Mouse (Mus musculus): ENCODE data around the gene Cfdp1. TPM values are rescaled to one million over a fixed set of nuclear protein-coding genes. Genes with fewer than 3 reads are reported as not detected.

Gene Cfdp1
- polyA plus RNA-seq, 1 experiment from 2014 or later, result 193 TPM

- 5% methylated on average over 5 of the region's 5 CpGs for WGBS
- peak overlapping the region; percentile 88 for H3K27ac ChIP-seq
- no peak overlapping the region for H3K4me3 ChIP-seq (replicated peaks)
- no peaks in the 10 kb centered on the region for H3K36me3 ChIP-seq
- H3K27me3 ChIP-seq, result no peaks in the 10 kb centered on the region
- H3K9ac ChIP-seq (replicated peaks), result 0 out of 2 replicates have a peak overlapping the region, but pooled peaks have one; percentile 89
- H3K9me3 ChIP-seq, result no peaks in the 10 kb centered on the region
- H3K4me2 ChIP-seq (replicated peaks), result 0 out of 2 replicates have a peak overlapping the region, but pooled peaks have one; percentile 4
- H3K4me1 ChIP-seq (replicated peaks), result peaks cover 95% of the 10 kb centered on the region
- no peak for ATAC-seq
Measured at GRCm38 (mm10) chr8:111733581-111734243, 120.4 kb downstream of the Cfdp1 start.

- 29% methylated on average over 10 of the region's 10 CpGs for WGBS
- H3K4me3 ChIP-seq (replicated peaks), result peak overlapping the region; percentile 75
- H3K4me1 ChIP-seq (replicated peaks), result peaks cover 95% of the 10 kb centered on the region
- H3K27me3 ChIP-seq, result no peaks in the 10 kb centered on the region
- no peaks in the 10 kb centered on the region for H3K36me3 ChIP-seq
- peak overlapping the region; percentile 89 for H3K9ac ChIP-seq (replicated peaks)
- H3K27ac ChIP-seq, result peak overlapping the region; percentile 88
- peak; percentile 9; the same call in 1 of the 2 replicates for ATAC-seq
- H3K9me3 ChIP-seq, result no peaks in the 10 kb centered on the region
- H3K4me2 ChIP-seq (replicated peaks), result peak overlapping the region; percentile 84
Measured at GRCm38 (mm10) chr8:111732406-111733085, 121.5 kb downstream of the Cfdp1 start.

- H3K9me3 ChIP-seq, result no peaks in the 10 kb centered on the region
- H3K9ac ChIP-seq (replicated peaks), result peak overlapping the region; percentile 89
- H3K36me3 ChIP-seq, result no peaks in the 10 kb centered on the region
- H3K27ac ChIP-seq, result peak overlapping the region; percentile 88
- peak overlapping the region; percentile 75 for H3K4me3 ChIP-seq (replicated peaks)
- peak overlapping the region; percentile 84 for H3K4me2 ChIP-seq (replicated peaks)
- ATAC-seq, result peak; percentile 94
- no peaks in the 10 kb centered on the region for H3K27me3 ChIP-seq
- WGBS, result under 1% methylated on average over 39 of the region's 41 CpGs
- peaks cover 95% of the 10 kb centered on the region for H3K4me1 ChIP-seq (replicated peaks)
Measured at GRCm38 (mm10) chr8:111732004-111732403, 122.1 kb downstream of the Cfdp1 start.

DNA sequence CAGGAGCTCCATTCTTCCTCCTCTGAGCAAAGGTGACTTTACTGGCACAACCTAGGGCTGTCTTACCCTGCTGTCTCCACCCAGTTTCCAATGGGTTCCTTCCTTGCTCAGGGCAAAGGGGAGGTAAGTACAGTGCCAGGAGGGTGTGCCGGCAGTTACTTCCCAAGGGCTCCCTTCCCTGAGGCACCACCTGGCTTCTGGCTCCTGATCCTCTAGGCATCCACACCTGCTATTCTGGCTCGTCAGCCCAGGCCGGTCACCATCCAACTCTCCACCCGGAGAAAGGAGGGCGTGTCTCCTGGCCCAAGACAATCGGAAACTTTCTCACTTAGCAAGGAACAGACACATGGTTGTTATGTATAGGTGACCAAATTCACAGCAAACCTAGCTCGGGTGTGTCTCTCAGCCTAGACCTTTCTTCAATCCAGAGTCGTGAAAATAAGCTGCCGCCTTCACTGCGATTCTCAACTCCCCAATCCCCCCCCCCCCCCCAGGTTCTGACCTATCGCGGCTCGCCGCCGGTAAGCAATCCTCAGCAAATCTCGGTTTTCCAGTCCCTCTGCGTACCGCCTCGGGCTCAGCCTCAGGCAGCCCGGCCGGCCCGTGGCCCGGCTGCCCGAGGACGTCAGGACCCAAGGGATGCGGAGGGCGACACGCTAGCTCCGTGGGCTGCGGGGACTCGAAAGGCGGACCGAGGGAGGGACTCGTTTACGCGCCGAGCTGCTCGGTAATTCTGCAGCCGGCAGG is 122.7 kb downstream of the Cfdp1 start:
- Histone ChIP-seq H3K27ac (peak overlapping the region; percentile 88), H3K4me1 (replicated peaks) (peaks cover 95% of the 10 kb centered on the region), H3K9me3 (no peaks in the 10 kb centered on the region), H3K4me3 (replicated peaks) (peak overlapping the region; percentile 75), H3K4me2 (replicated peaks) (peak overlapping the region; percentile 84), H3K36me3 (no peaks in the 10 kb centered on the region), H3K9ac (replicated peaks) (peak overlapping the region; percentile 89), H3K27me3 (no peaks in the 10 kb centered on the region)
- ATAC-seq, result peak; percentile 67
- WGBS, result under 1% methylated on average over 39 of the region's 39 CpGs

DNA sequence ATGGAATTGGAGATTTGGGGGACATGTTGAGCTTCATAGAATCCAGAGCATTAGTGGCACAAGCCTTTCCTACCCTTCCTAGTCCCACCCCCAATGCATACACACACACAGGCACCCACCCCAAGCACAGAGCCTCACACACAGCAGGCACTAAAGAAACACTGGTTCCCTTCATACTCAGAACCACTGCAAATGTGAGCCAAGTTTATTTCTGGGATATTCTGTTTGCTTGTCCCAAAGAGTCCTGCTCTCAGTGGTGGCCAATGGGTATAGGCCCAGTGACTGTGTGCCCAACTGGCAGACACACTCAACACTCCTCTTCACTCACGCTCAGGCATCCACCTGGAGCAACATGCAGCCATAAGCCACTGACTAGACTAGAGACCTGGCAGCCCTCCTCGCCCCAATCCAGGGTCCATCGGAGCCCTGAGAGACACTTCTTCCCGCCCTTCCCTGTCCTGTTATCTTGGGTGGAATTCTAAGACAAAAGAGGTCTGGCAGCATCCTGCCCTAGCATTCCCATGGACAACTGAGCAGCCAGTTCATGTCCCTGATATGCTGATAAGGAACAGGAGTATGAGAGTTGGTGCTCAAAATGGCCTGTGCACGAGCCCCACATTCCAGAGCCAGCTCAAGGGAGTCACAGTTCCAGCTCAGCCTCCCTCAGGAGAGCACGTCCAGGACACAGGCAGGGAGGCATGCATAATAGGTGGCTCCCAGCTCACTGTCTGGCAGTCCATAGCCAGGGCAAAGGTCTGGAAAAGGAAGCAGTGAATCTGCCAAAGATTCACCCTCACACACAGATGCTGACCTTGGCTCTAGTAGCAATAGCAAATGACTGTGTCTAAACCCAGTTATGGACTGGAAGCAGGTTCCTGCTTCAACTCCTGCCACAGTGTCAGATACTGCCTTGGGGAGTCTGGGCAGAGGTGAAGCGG is 124.6 kb downstream of the Cfdp1 start:
- no peak for ATAC-seq
- H3K4me3 ChIP-seq (replicated peaks), result no peak overlapping the region
- WGBS, result 77% methylated on average over 7 of the region's 7 CpGs
- no peaks in the 10 kb centered on the region for H3K9me3 ChIP-seq
- no peaks in the 10 kb centered on the region for H3K36me3 ChIP-seq
- peaks cover 81% of the 10 kb centered on the region for H3K4me1 ChIP-seq (replicated peaks)
- no peak overlapping the region for H3K27ac ChIP-seq
- H3K27me3 ChIP-seq, result no peaks in the 10 kb centered on the region
- H3K4me2 ChIP-seq (replicated peaks), result no peak overlapping the region
- 0 out of 2 replicates have a peak overlapping the region, but pooled peaks have one; percentile 36 for H3K9ac ChIP-seq (replicated peaks)

GRCm38 (mm10) chr8:111728481-111728880 is 125.6 kb downstream of the Cfdp1 start:
- H3K4me1 ChIP-seq (replicated peaks), result peaks cover 73% of the 10 kb centered on the region
- 80% methylated on average over 5 of the region's 5 CpGs for WGBS
- ATAC-seq, result no peak
- H3K9me3 ChIP-seq, result no peaks in the 10 kb centered on the region
- H3K27me3 ChIP-seq, result no peaks in the 10 kb centered on the region
- H3K36me3 ChIP-seq, result no peaks in the 10 kb centered on the region
- no peak overlapping the region for H3K4me3 ChIP-seq (replicated peaks)
- H3K4me2 ChIP-seq (replicated peaks), result no peak overlapping the region
- H3K9ac ChIP-seq (replicated peaks), result peak overlapping the region; percentile 36; the same call in 1 of the 2 replicates
- no peak overlapping the region for H3K27ac ChIP-seq

DNA sequence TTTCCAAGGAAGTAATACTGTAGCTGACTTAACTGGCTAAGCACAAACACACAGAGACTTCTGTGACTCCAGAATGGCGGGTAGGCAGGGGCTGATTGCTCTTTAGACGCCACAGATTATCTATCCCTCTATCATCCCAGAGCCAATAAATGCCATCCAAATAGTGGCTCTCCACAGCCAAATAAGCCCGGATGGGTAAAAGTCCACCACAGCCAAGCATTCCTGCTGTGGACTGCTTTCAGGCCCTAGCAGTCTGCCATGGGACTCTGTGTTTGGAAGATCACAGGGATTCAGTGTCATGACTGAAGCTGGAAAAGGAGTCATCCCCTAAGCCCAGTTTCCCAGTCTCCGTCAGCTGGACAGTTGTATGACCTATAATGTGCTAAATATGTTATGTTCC is 126.5 kb downstream of the Cfdp1 start:
- Histone ChIP-seq H3K4me3 (replicated peaks) (no peak overlapping the region), H3K4me2 (replicated peaks) (no peak overlapping the region), H3K4me1 (replicated peaks) (peaks cover 64% of the 10 kb centered on the region), H3K9ac (replicated peaks) (no peak overlapping the region; the same call in 1 of the 2 replicates), H3K36me3 (no peaks in the 10 kb centered on the region), H3K9me3 (no peaks in the 10 kb centered on the region), H3K27me3 (no peaks in the 10 kb centered on the region), H3K27ac (no peak overlapping the region)
- no peak for ATAC-seq
- 81% methylated on average over 4 of the region's 4 CpGs for WGBS

DNA sequence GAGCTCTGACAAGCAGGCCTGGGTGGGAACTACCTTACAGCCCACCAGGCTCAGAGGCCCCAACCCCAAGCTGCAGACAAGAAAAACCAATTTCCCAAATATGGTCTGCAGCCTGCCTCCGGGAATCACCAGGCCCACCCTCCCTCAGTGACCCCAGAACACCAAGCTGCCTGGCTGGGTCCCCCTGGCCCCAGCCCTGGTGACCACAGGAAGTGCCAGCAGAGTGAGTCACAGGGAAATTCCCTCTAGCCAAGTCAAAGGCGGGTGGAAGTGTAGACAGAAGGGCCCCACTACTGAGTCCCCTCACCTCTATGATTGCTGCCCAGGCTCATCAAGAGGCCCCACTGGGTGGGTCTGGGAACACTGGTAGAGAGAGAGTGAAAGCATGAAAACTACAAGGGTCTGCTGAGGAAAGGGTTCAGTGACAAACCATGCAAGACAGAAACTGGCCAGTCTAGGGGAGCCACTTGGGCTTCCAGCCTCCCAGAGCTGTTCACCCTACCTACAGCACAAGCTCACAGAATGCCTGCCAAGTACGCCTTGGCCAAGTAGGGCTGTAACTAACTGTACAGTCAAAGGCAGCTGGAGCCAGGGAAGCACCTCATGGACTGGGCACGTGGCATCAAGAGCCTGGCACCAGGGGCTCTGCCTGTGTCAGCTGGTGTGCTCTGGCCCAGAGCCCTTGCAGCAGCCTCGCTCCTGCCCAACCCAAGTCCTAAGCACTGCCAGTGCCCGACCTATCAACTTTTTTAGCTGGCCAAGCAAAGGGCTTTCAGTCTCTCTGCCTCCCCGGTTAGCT is 127.8 kb downstream of the Cfdp1 start:
- WGBS, result 86% methylated on average over 7 of the region's 7 CpGs
- no peak for ATAC-seq
- Histone ChIP-seq H3K4me2 (replicated peaks) (no peak overlapping the region), H3K27me3 (no peaks in the 10 kb centered on the region), H3K9me3 (no peaks in the 10 kb centered on the region), H3K4me1 (replicated peaks) (peaks cover 55% of the 10 kb centered on the region), H3K27ac (peak overlapping the region; percentile 48; the same call in 1 of the 2 replicates), H3K36me3 (peaks cover 2% of the 10 kb centered on the region; the same call in 1 of the 2 replicates), H3K9ac (replicated peaks) (no peak overlapping the region), H3K4me3 (replicated peaks) (no peak overlapping the region)

- H3K9ac ChIP-seq (replicated peaks), result no peak overlapping the region
- WGBS, result 97% methylated on average over 6 of the region's 6 CpGs
- peaks cover 47% of the 10 kb centered on the region for H3K4me1 ChIP-seq (replicated peaks)
Measured at GRCm38 (mm10) chr8:111725341-111725740, 128.8 kb downstream of the Cfdp1 start.

DNA sequence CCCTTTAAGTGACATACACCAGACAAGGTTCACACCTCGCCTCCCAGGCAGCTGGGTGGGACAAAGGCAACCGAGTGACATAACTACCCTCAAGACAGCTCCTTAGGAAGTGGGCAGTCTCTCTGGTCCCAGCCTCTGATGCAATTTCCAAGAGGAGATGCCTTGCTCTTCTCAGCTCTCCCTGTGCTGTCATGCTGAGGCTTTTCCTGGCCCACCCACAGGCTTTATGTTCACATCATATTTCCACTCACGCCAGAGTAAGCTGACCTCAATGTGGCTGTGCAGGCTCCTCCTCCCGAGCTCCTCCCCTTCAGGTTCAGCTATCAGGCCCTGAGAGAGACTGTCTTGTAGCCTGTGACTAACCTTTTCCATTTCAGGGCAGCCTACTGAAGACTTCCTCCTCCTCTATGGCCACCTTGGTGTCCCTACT is 134.0 kb downstream of the Cfdp1 start:
- ATAC-seq, result no peak
- peaks cover 31% of the 10 kb centered on the region for H3K36me3 ChIP-seq
- H3K27ac ChIP-seq, result peak overlapping the region; percentile 56; the same call in 1 of the 2 replicates
- no peaks in the 10 kb centered on the region for H3K27me3 ChIP-seq
- no peak overlapping the region for H3K9ac ChIP-seq (replicated peaks)
- H3K4me1 ChIP-seq (replicated peaks), result peaks cover 49% of the 10 kb centered on the region
- no peak overlapping the region for H3K4me3 ChIP-seq (replicated peaks)
- H3K9me3 ChIP-seq, result no peaks in the 10 kb centered on the region
- 85% methylated on average over 4 of the region's 4 CpGs for WGBS
- no peak overlapping the region for H3K4me2 ChIP-seq (replicated peaks)

More at GRCm38 (mm10) chr8:111725341-111725740, 128.8 kb downstream of the Cfdp1 start:
- ATAC-seq, result no peak
- peaks cover 11% of the 10 kb centered on the region for H3K36me3 ChIP-seq
- no peaks in the 10 kb centered on the region for H3K9me3 ChIP-seq
- H3K27me3 ChIP-seq, result no peaks in the 10 kb centered on the region
- no peak overlapping the region for H3K27ac ChIP-seq
- no peak overlapping the region for H3K4me3 ChIP-seq (replicated peaks)
- H3K4me2 ChIP-seq (replicated peaks), result no peak overlapping the region

Data from midbrain, embryonic 13.5 days (tissue).